In the genomic region with DNA sequence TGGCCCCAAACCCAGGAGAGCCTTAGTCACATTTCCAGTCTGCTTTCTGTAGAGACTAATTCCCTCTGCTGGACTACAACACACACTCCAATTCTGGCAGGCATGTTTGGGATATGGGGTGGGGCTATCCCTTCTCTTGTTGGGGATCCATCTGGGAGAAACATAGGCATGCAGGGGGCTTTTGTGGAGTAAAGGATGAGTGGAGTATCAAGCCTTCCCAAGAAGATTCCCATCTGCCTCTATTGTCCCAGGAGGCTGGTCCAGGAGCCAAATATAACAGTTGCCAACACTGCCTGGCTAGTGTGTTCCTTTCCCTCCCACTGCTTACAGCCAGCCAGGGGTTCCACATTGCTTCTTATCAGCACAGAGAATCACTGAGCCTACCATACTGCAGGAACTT, we compare ENCODE assay signal across 14 mouse cellular contexts. TPM values are rescaled to one million over a fixed set of nuclear protein-coding genes. Genes with fewer than 3 reads are reported as not detected.
DNase-seq lines count a peak whose midpoint lies in the region; ATAC-seq and TF ChIP-seq lines count a peak whose summit lies in the region.
"Had no signal": no experiment of that assay in that cellular context is flagged by ENCODE, and none has a peak within 500 bp of the region (broad histone marks: within the 10 kb centered on the region; RNA-seq: fewer than 3 reads in every experiment).

No protein-coding gene starts in this region.

- no peaks in the 10 kb centered on the region for H3K27me3 ChIP-seq in forebrain, embryonic 13.5 days
- H3K27me3 ChIP-seq in forebrain, embryonic 10.5 days (ENCODE audit: poor library complexity, severe bottlenecking), result peaks cover 17% of the 10 kb centered on the region
- H3K27me3 ChIP-seq in intestine, embryonic 16.5 days (replicated peaks; ENCODE audit: control insufficient read depth, insufficient read depth, low read length), result no peaks in the 10 kb centered on the region
- no peaks in the 10 kb centered on the region for H3K27me3 ChIP-seq in intestine, postnatal 0 days (replicated peaks; ENCODE audit: control insufficient read depth, insufficient read depth, low read length)
- H3K27me3 ChIP-seq in MEL (ENCODE audit: control insufficient read depth in 1 of 2, insufficient read depth in 2 of 2, low read length in 2 of 2), result no peaks in the 10 kb centered on the region
- H3K27me3 ChIP-seq in liver, postnatal 0 days (ENCODE audit: insufficient read depth, low read length), result no peaks in the 10 kb centered on the region
- H3K27me3 ChIP-seq: heart, embryonic 13.5 days; hindbrain, embryonic 15.5 days; liver, embryonic 15.5 days had no signal

- H3K79me2 ChIP-seq in MEL (ENCODE audit: control insufficient read depth, insufficient read depth, low read length, poor library complexity), result no peaks in the 10 kb centered on the region

- no peak overlapping the region for H3K4me2 ChIP-seq in forebrain, embryonic 13.5 days
- no peak overlapping the region for H3K4me2 ChIP-seq in intestine, embryonic 16.5 days (ENCODE audit: low read depth, low read length)
- no peak overlapping the region for H3K4me2 ChIP-seq in intestine, postnatal 0 days (replicated peaks; ENCODE audit: low read depth)
- H3K4me2 ChIP-seq in liver, postnatal 0 days (ENCODE audit: low read depth, low read length), result no peak overlapping the region

- H3K9ac ChIP-seq in forebrain, embryonic 13.5 days, result no peak overlapping the region
- no peak overlapping the region for H3K9ac ChIP-seq in intestine, embryonic 16.5 days (ENCODE audit: low read depth, low read length)
- H3K9ac ChIP-seq in intestine, postnatal 0 days (ENCODE audit: low read depth, low read length), result no peak overlapping the region
- no peak overlapping the region for H3K9ac ChIP-seq in MEL (ENCODE audit: control insufficient read depth, low read depth, low read length, poor library complexity, severe bottlenecking)
- no peak overlapping the region for H3K9ac ChIP-seq in liver, postnatal 0 days (replicated peaks)
- H3K9ac ChIP-seq: hindbrain, embryonic 15.5 days; liver, embryonic 15.5 days had no signal

- no peak overlapping the region for H3K4me3 ChIP-seq in forebrain, embryonic 13.5 days
- no peak overlapping the region for H3K4me3 ChIP-seq in forebrain, embryonic 10.5 days
- H3K4me3 ChIP-seq in intestine, embryonic 16.5 days (ENCODE audit: low read length), result no peak overlapping the region
- H3K4me3 ChIP-seq in intestine, postnatal 0 days (ENCODE audit: low read depth, low read length), result no peak overlapping the region
- H3K4me3 ChIP-seq in MEL (ENCODE audit: control insufficient read depth in 1 of 2, insufficient read depth in 1 of 2, low read depth in 2 of 2, low read length in 2 of 2), result no peak overlapping the region
- H3K4me3 ChIP-seq in liver, postnatal 0 days (ENCODE audit: low read depth, low read length), result no peak overlapping the region
- H3K4me3 ChIP-seq: erythroblast, embryonic 14.5 days; hindbrain, embryonic 15.5 days; liver, embryonic 15.5 days had no signal

- intact Hi-C loops in gastrocnemius, postnatal 14 days (cut with DNase I; ENCODE audit: low total_unique reads), result loop anchor here (10.0 kb wide), 1 partner anchor 277 kb away; no protein-coding TSS in a partner anchor

- H3K27ac ChIP-seq in forebrain, embryonic 13.5 days, result no peak overlapping the region
- H3K27ac ChIP-seq in forebrain, embryonic 10.5 days, result no peak overlapping the region
- no peak overlapping the region for H3K27ac ChIP-seq in intestine, embryonic 16.5 days (ENCODE audit: low read length)
- H3K27ac ChIP-seq in intestine, postnatal 0 days (ENCODE audit: low read depth, low read length), result no peak overlapping the region
- no peak overlapping the region for H3K27ac ChIP-seq in MEL (ENCODE audit: control insufficient read depth, low read depth, low read length)
- no peak overlapping the region for H3K27ac ChIP-seq in liver, postnatal 0 days (ENCODE audit: low read depth)
- H3K27ac ChIP-seq: heart, embryonic 13.5 days; hindbrain, embryonic 15.5 days; liver, embryonic 15.5 days had no signal

- no peaks in the 10 kb centered on the region for H3K9me3 ChIP-seq in forebrain, embryonic 13.5 days (replicated peaks)
- H3K9me3 ChIP-seq in forebrain, embryonic 10.5 days, result no peaks in the 10 kb centered on the region
- no peaks in the 10 kb centered on the region for H3K9me3 ChIP-seq in intestine, embryonic 16.5 days (ENCODE audit: control insufficient read depth, low read length)
- no peaks in the 10 kb centered on the region for H3K9me3 ChIP-seq in intestine, postnatal 0 days (ENCODE audit: control insufficient read depth)
- no peaks in the 10 kb centered on the region for H3K9me3 ChIP-seq in MEL (replicated peaks; ENCODE audit: insufficient read depth, low read length)
- no peaks in the 10 kb centered on the region for H3K9me3 ChIP-seq in liver, postnatal 0 days (ENCODE audit: low read length)
- H3K9me3 ChIP-seq: heart, embryonic 13.5 days; hindbrain, embryonic 15.5 days; limb, embryonic 10.5 days; liver, embryonic 15.5 days had no signal

- H3K36me3 ChIP-seq in forebrain, embryonic 13.5 days (ENCODE audit: poor library complexity, severe bottlenecking), result no peaks in the 10 kb centered on the region
- H3K36me3 ChIP-seq in forebrain, embryonic 10.5 days (replicated peaks), result no peaks in the 10 kb centered on the region
- no peaks in the 10 kb centered on the region for H3K36me3 ChIP-seq in intestine, embryonic 16.5 days (ENCODE audit: control insufficient read depth, insufficient read depth, low read length)
- H3K36me3 ChIP-seq in intestine, postnatal 0 days (ENCODE audit: control insufficient read depth, insufficient read depth), result no peaks in the 10 kb centered on the region
- H3K36me3 ChIP-seq in MEL (ENCODE audit: control insufficient read depth in 1 of 2, insufficient read depth in 2 of 2, low read length in 2 of 2), result peaks cover 0 to 3% of the 10 kb centered on the region in 2 experiments; a peak in 2 of 4 replicates
- H3K36me3 ChIP-seq in liver, postnatal 0 days (replicated peaks; ENCODE audit: insufficient read depth, low read length), result no peaks in the 10 kb centered on the region
- H3K36me3 ChIP-seq: heart, embryonic 13.5 days; hindbrain, embryonic 15.5 days; limb, embryonic 10.5 days; liver, embryonic 15.5 days had no signal

- 0 out of 2 replicates have a peak, but pooled peaks cover 4% of the 10 kb centered on the region for H3K4me1 ChIP-seq in forebrain, embryonic 13.5 days
- peaks cover 9% of the 10 kb centered on the region for H3K4me1 ChIP-seq in forebrain, embryonic 10.5 days
- 0 out of 2 replicates have a peak, but pooled peaks cover 5% of the 10 kb centered on the region for H3K4me1 ChIP-seq in intestine, embryonic 16.5 days (ENCODE audit: control insufficient read depth, insufficient read depth, low read length)
- H3K4me1 ChIP-seq in intestine, postnatal 0 days (replicated peaks; ENCODE audit: control insufficient read depth, insufficient read depth, low read length), result no peaks in the 10 kb centered on the region; the same call in 1 of the 2 replicates
- peaks cover 3 to 6% of the 10 kb centered on the region in 2 experiments; a peak in 1 of 4 replicates for H3K4me1 ChIP-seq in MEL (ENCODE audit: control insufficient read depth in 1 of 2, insufficient read depth in 2 of 2, low read length in 2 of 2)
- H3K4me1 ChIP-seq in liver, postnatal 0 days (ENCODE audit: insufficient read depth), result no peaks in the 10 kb centered on the region
- H3K4me1 ChIP-seq: hindbrain, embryonic 15.5 days had no signal

- no peak for TF ChIP-seq RAD21 in MEL (IDR thresholded peaks at IDR 0.05; ENCODE audit: low read depth, low read length)

- no peak for TF ChIP-seq EP300 in MEL (IDR thresholded peaks at IDR 0.05; ENCODE audit: low read depth in 1 of 2, low read length in 2 of 2)
- TF ChIP-seq EP300 in liver, postnatal 0 days (IDR thresholded peaks at IDR 0.05; ENCODE audit: low read depth), result no peak

- TF ChIP-seq CTCF in intestine, postnatal 0 days (IDR thresholded peaks at IDR 0.05; ENCODE audit: low read depth), result no peak; the same call in 1 of the 2 replicates
- no peak for TF ChIP-seq CTCF in MEL (IDR thresholded peaks at IDR 0.05 in 2 of 3, conservative IDR thresholded peaks at IDR 0.05 in 1 of 3; ENCODE audit: control insufficient read depth in 1 of 3, insufficient read depth in 1 of 3, low read depth in 2 of 3, low read length in 3 of 3, poor library complexity in 1 of 3, severe bottlenecking in 1 of 3)
- TF ChIP-seq CTCF in liver, postnatal 0 days (IDR thresholded peaks at IDR 0.05; ENCODE audit: low read depth), result no peak

- TF ChIP-seq POLR2A in MEL (IDR thresholded peaks at IDR 0.05; ENCODE audit: control insufficient read depth in 1 of 2, insufficient read depth in 1 of 2, low read depth in 1 of 2, low read length in 2 of 2, poor library complexity in 1 of 2), result no peak

- no peak for DNase-seq in forebrain, embryonic 10.5 days (ENCODE audit: extremely low spot score, low spot score)
- peak; percentile 18 for DNase-seq in MEL (ENCODE audit: low read depth, low spot score)
- peak; percentile 61 for DNase-seq in gastrocnemius, postnatal 14 days
- no peak for DNase-seq in liver, postnatal 0 days
- no peak for DNase-seq in thymus, adult 18-20 months

- ATAC-seq in forebrain, embryonic 13.5 days, result 0 out of 2 replicates have a peak, but pooled peaks have one; percentile 9
- ATAC-seq in intestine, embryonic 16.5 days, result 0 out of 2 replicates have a peak, but pooled peaks have one; percentile 17
- no peak for ATAC-seq in intestine, postnatal 0 days
- ATAC-seq in liver, postnatal 0 days, result no peak

RNA-seq across cellular contexts. Expression of gene Clec3b, which starts 7.0 kb away (rescaled TPM):
- polyA plus RNA-seq in forebrain, embryonic 13.5 days (2015; fragmentation: Nextera tagmentation; extraction: Ambion mirVana), result 0.17 TPM in 1 of 2 replicates, not detected in the other
- polyA plus RNA-seq in forebrain, embryonic 10.5 days (2016; fragmentation: Nextera tagmentation; extraction: Ambion mirVana), result 0.32 TPM in 1 of 2 replicates, not detected in the other
- 0.27 and 0.42 TPM in 2 replicates for polyA plus RNA-seq in intestine, embryonic 16.5 days (2015; fragmentation: Nextera tagmentation; extraction: Ambion mirVana)
- polyA plus RNA-seq in intestine, postnatal 0 days (2015; fragmentation: Nextera tagmentation; extraction: Ambion mirVana), result 3.5 and 4.7 TPM in 2 replicates
- not detected in 2 replicates for total RNA-seq in MEL (2012; rRNA removed)
- polyA plus RNA-seq in MEL (2012; ENCODE audit: insufficient read depth in 1 of 2, insufficient read length in 2 of 2, low read depth in 1 of 2, low replicate concordance in 2 of 2, missing spikeins in 1 of 2), result under 1 TPM in 1 of 2 experiments, not detected in 1; 0.24 TPM
- total RNA-seq in gastrocnemius, postnatal 14 days (2021), result 10 to 100 TPM; 60.6 to 90.2 TPM
- 0.28 TPM in 1 of 2 replicates, not detected in the other for polyA plus RNA-seq in liver, postnatal 0 days (2015; fragmentation: Nextera tagmentation; extraction: Ambion mirVana)
- polyA plus RNA-seq: erythroblast, embryonic 14.5 days; limb, embryonic 10.5 days; liver, embryonic 15.5 days had no signal

RNA-seq across cellular contexts. Expression of gene Exosc7, which starts 44.7 kb away (rescaled TPM):
- 110 and 118 TPM in 2 replicates for polyA plus RNA-seq in forebrain, embryonic 13.5 days (2015; fragmentation: Nextera tagmentation; extraction: Ambion mirVana)
- 166 and 168 TPM in 2 replicates for polyA plus RNA-seq in forebrain, embryonic 10.5 days (2016; fragmentation: Nextera tagmentation; extraction: Ambion mirVana)
- 130 and 146 TPM in 2 replicates for polyA plus RNA-seq in intestine, embryonic 16.5 days (2015; fragmentation: Nextera tagmentation; extraction: Ambion mirVana)
- polyA plus RNA-seq in intestine, postnatal 0 days (2015; fragmentation: Nextera tagmentation; extraction: Ambion mirVana), result 53.2 and 53.6 TPM in 2 replicates
- 181 and 196 TPM in 2 replicates for total RNA-seq in MEL (2012; rRNA removed)
- 100 to 1,000 TPM in 1 of 2 experiments, not detected in 1; 162 TPM for polyA plus RNA-seq in MEL (2012; ENCODE audit: insufficient read depth in 1 of 2, insufficient read length in 2 of 2, low read depth in 1 of 2, low replicate concordance in 2 of 2, missing spikeins in 1 of 2)
- total RNA-seq in gastrocnemius, postnatal 14 days (2021), result 10 to 100 TPM; 18.1 to 20.7 TPM
- polyA plus RNA-seq in liver, postnatal 0 days (2015; fragmentation: Nextera tagmentation; extraction: Ambion mirVana), result 48.8 and 52.1 TPM in 2 replicates

RNA-seq across cellular contexts. Expression of gene Zdhhc3, which starts 44.7 kb away (rescaled TPM):
- polyA plus RNA-seq in forebrain, embryonic 13.5 days (2015; fragmentation: Nextera tagmentation; extraction: Ambion mirVana), result 66.8 and 80.7 TPM in 2 replicates
- polyA plus RNA-seq in forebrain, embryonic 10.5 days (2016; fragmentation: Nextera tagmentation; extraction: Ambion mirVana), result 83.6 and 85.8 TPM in 2 replicates
- 75.8 and 76.9 TPM in 2 replicates for polyA plus RNA-seq in intestine, embryonic 16.5 days (2015; fragmentation: Nextera tagmentation; extraction: Ambion mirVana)
- polyA plus RNA-seq in intestine, postnatal 0 days (2015; fragmentation: Nextera tagmentation; extraction: Ambion mirVana), result 52.1 and 55.3 TPM in 2 replicates
- total RNA-seq in MEL (2012; rRNA removed), result 51.7 and 51.8 TPM in 2 replicates
- polyA plus RNA-seq in MEL (2012; ENCODE audit: insufficient read depth in 1 of 2, insufficient read length in 2 of 2, low read depth in 1 of 2, low replicate concordance in 2 of 2, missing spikeins in 1 of 2), result 10 to 100 TPM; 92.0 to 98.1 TPM
- 10 to 100 TPM; 37.1 to 43.0 TPM for total RNA-seq in gastrocnemius, postnatal 14 days (2021)
- 17.8 and 19.1 TPM in 2 replicates for polyA plus RNA-seq in liver, postnatal 0 days (2015; fragmentation: Nextera tagmentation; extraction: Ambion mirVana)

RNA-seq across cellular contexts. Expression of gene Cdcp1, which starts 58.1 kb away (rescaled TPM):
- polyA plus RNA-seq in forebrain, embryonic 13.5 days (2015; fragmentation: Nextera tagmentation; extraction: Ambion mirVana), result 0.06 TPM in 1 of 2 replicates, not detected in the other
- 1.8 TPM in 2 replicates for polyA plus RNA-seq in forebrain, embryonic 10.5 days (2016; fragmentation: Nextera tagmentation; extraction: Ambion mirVana)
- 14.1 and 14.2 TPM in 2 replicates for polyA plus RNA-seq in intestine, embryonic 16.5 days (2015; fragmentation: Nextera tagmentation; extraction: Ambion mirVana)
- polyA plus RNA-seq in intestine, postnatal 0 days (2015; fragmentation: Nextera tagmentation; extraction: Ambion mirVana), result 6.9 and 7.7 TPM in 2 replicates
- not detected in 2 replicates for total RNA-seq in MEL (2012; rRNA removed)
- not detected for polyA plus RNA-seq in MEL (2012; ENCODE audit: insufficient read depth in 1 of 2, insufficient read length in 2 of 2, low read depth in 1 of 2, low replicate concordance in 2 of 2, missing spikeins in 1 of 2)
- total RNA-seq in gastrocnemius, postnatal 14 days (2021), result not detected
- polyA plus RNA-seq in liver, postnatal 0 days (2015; fragmentation: Nextera tagmentation; extraction: Ambion mirVana), result 0.90 and 1.2 TPM in 2 replicates
- polyA plus RNA-seq: C2C12; erythroblast, embryonic 14.5 days had no signal

Comparison
In these comparisons a context has a peak if more than half of its experiments do, and no peak if none do; other contexts are left out.
1. ATAC-seq: peak in forebrain, embryonic 13.5 days (single experiment) and intestine, embryonic 16.5 days (single experiment); none in intestine, postnatal 0 days (single experiment) and liver, postnatal 0 days (single experiment).
2. DNase-seq: peak in MEL (single experiment) and gastrocnemius, postnatal 14 days (single experiment); none in forebrain, embryonic 10.5 days (single experiment), liver, postnatal 0 days (single experiment) and thymus, adult 18-20 months (0 of 2).